Mouse (Mus musculus) lung, embryonic 14.5 days (tissue): Measurements from ENCODE around the gene Actr1b. TPM values are rescaled to one million over a fixed set of nuclear protein-coding genes. Genes with fewer than 3 reads are reported as not detected.

ENCODE experiments used
- ATAC-seq: fragments of 200-750 bp; cut with Nextera tagmentation; 2 replicates; pipeline ENCODE4 v1.8.0; 2017; ENCODE audit warnings: mild to moderate bottlenecking, moderate TSS enrichment, moderate library complexity; ENCODE audit not compliant: insufficient read depth
- DNase-seq: peaks from one replicate; pipeline ENCODE4 v3.0.0-alpha.2; 2015
- H3K27ac ChIP-seq: fragments of 300-500 bp; sonication (generic); 2 replicates; pipeline ENCODE4 v1.5.1; 2014; ENCODE audit warnings: low read depth, mild to moderate bottlenecking, moderate library complexity
- H3K27me3 ChIP-seq: fragments of 300-500 bp; sonication (generic); 2 replicates; pipeline ENCODE4 v1.6.1; 2014; ENCODE audit warnings: low read length, control low read depth; ENCODE audit not compliant: insufficient read depth
- H3K36me3 ChIP-seq: fragments of 300-500 bp; sonication (generic); 2 replicates; pipeline ENCODE4 v1.6.1; 2014; ENCODE audit warnings: control low read depth; ENCODE audit not compliant: insufficient read depth
- H3K4me1 ChIP-seq: fragments of 300-500 bp; sonication (generic); 2 replicates; pipeline ENCODE4 v1.6.1; 2014; ENCODE audit warnings: antibody characterized with exemption, control low read depth; ENCODE audit not compliant: insufficient read depth
- H3K4me2 ChIP-seq: fragments of 300-500 bp; sonication (generic); 2 replicates; pipeline ENCODE4 v1.6.1; 2014; ENCODE audit warnings: mild to moderate bottlenecking
- H3K4me3 ChIP-seq: fragments of 300-500 bp; sonication (generic); 2 replicates; pipeline ENCODE4 v1.5.1; 2014; ENCODE audit warnings: low read depth, low read length
- H3K9ac ChIP-seq: fragments of 300-500 bp; sonication (generic); 2 replicates; pipeline ENCODE4 v1.6.1; 2014
- H3K9me3 ChIP-seq: fragments of 300-500 bp; sonication (generic); 2 replicates; pipeline ENCODE4 v1.6.1; 2016; ENCODE audit warnings: low read depth, low read length, control low read depth
- CTCF ChIP-seq: IDR thresholded peaks from 2 replicates; pipeline ENCODE4 v1.5.1; 2016; ENCODE audit warnings: antibody characterized with exemption, low read depth
- WGBS: fragments of 180-500 bp; shearing (Covaris S2); extraction: QIAGEN DNeasy Blood & Tissue Kit; methylation state at CpG from one replicate; pipeline ENCODE4 v1.1.7; 2014; 5-methylcytosine and 5-hydroxymethylcytosine counted together
- polyA plus RNA-seq: library from polyadenylated mRNA; unstranded; fragments of >200 nt; fragmentation: Nextera tagmentation; extraction: Ambion mirVana; gene quantifications from 2 replicates; pipeline ENCODE4 v1.2.1, GENCODE M21; 2014

Actr1b gene
- polyA plus RNA-seq, 1 experiment from 2014 or later, result 98.7 TPM

GRCm38 (mm10) chr1:36723146-36724056 lies 9.2 kb upstream of the Actr1b start:
- Histone ChIP-seq H3K36me3 (no peaks in the 10 kb centered on the region), H3K9me3 (no peaks in the 10 kb centered on the region), H3K4me1 (no peaks in the 10 kb centered on the region), H3K27me3 (no peaks in the 10 kb centered on the region), H3K4me2 (no peak overlapping the region), H3K27ac (no peak overlapping the region), H3K9ac (no peak overlapping the region), H3K4me3 (no peak overlapping the region)
- ATAC-seq (peak; percentile 77), DNase-seq (peak; percentile 53)
- WGBS, result 53% methylated on average over 16 of the region's 16 CpGs
- TF ChIP-seq CTCF, result no peak

- H3K4me2 ChIP-seq, result no peak overlapping the region
- 74% methylated on average over 1 of the region's 1 CpGs for WGBS
- H3K4me3 ChIP-seq, result no peak overlapping the region
- H3K9ac ChIP-seq, result no peak overlapping the region
- H3K9me3 ChIP-seq, result no peaks in the 10 kb centered on the region
- no peaks in the 10 kb centered on the region for H3K27me3 ChIP-seq
- DNase-seq, result no peak
- TF ChIP-seq CTCF, result no peak
- no peak overlapping the region for H3K27ac ChIP-seq
- ATAC-seq, result no peak
- H3K36me3 ChIP-seq, result no peaks in the 10 kb centered on the region
- H3K4me1 ChIP-seq, result no peaks in the 10 kb centered on the region
Observed at GRCm38 (mm10) chr1:36718786-36719185, 4.6 kb upstream of the Actr1b start.

- DNase-seq (no peak), ATAC-seq (no peak)
- peaks cover 16% of the 10 kb centered on the region for H3K36me3 ChIP-seq
- H3K27ac ChIP-seq, result no peak overlapping the region
- no peak overlapping the region for H3K4me2 ChIP-seq
- no peaks in the 10 kb centered on the region for H3K27me3 ChIP-seq
- no peak overlapping the region for H3K4me3 ChIP-seq
- H3K4me1 ChIP-seq, result peaks cover 10% of the 10 kb centered on the region
- no peak overlapping the region for H3K9ac ChIP-seq
- H3K9me3 ChIP-seq, result no peaks in the 10 kb centered on the region
- WGBS, result 94% methylated on average over 2 of the region's 2 CpGs
- TF ChIP-seq CTCF, result no peak
Observed at GRCm38 (mm10) chr1:36711104-36711503, 3.1 kb downstream of the Actr1b start.

- ATAC-seq (peak; percentile 97), DNase-seq (peak; percentile 99)
- under 1% methylated on average over 29 of the region's 29 CpGs for WGBS
- no peaks in the 10 kb centered on the region for H3K9me3 ChIP-seq
- peak within 1 kb of the TSS; percentile 85 for H3K9ac ChIP-seq
- H3K4me2 ChIP-seq, result peak within 1 kb of the TSS; percentile 92
- peak within 1 kb of the TSS; percentile 85 for H3K27ac ChIP-seq
- no peaks in the 10 kb centered on the region for H3K27me3 ChIP-seq
- peaks cover 28% of the 10 kb centered on the region for H3K36me3 ChIP-seq
- H3K4me1 ChIP-seq, result peaks cover 10% of the 10 kb centered on the region
- no peak for TF ChIP-seq CTCF
- peak within 1 kb of the TSS; percentile 98 for H3K4me3 ChIP-seq
Observed at GRCm38 (mm10) chr1:36709854-36710280, 4.4 kb downstream of the Actr1b start, which contains the start of gene 4933424G06Rik. Gene 4933424G06Rik, plus strand, starts transcription at chr1:36710149.

GRCm38 (mm10) chr1:36709055-36709853 lies 5.0 kb downstream of the Actr1b start:
- Histone ChIP-seq H3K27ac (peak overlapping the region; percentile 85), H3K4me3 (peak overlapping the region; percentile 98), H3K4me2 (peak overlapping the region; percentile 92), H3K27me3 (no peaks in the 10 kb centered on the region), H3K9me3 (no peaks in the 10 kb centered on the region), H3K4me1 (peaks cover 10% of the 10 kb centered on the region), H3K36me3 (peaks cover 34% of the 10 kb centered on the region), H3K9ac (peak overlapping the region; percentile 85)
- ATAC-seq (peak; percentile 82), DNase-seq (peak; percentile 70)
- TF ChIP-seq CTCF, result peak; percentile 61
- WGBS, result under 1% methylated on average over 33 of the region's 33 CpGs

- WGBS, result 78% methylated on average over 1 of the region's 1 CpGs
- peak overlapping the region; percentile 98 for H3K4me3 ChIP-seq
- H3K9me3 ChIP-seq, result no peaks in the 10 kb centered on the region
- H3K27ac ChIP-seq, result no peak overlapping the region
- H3K9ac ChIP-seq, result peak overlapping the region; percentile 85
- H3K27me3 ChIP-seq, result no peaks in the 10 kb centered on the region
- ATAC-seq (no peak), DNase-seq (no peak)
- peak overlapping the region; percentile 92 for H3K4me2 ChIP-seq
- H3K4me1 ChIP-seq, result peaks cover 10% of the 10 kb centered on the region
- TF ChIP-seq CTCF, result no peak
- peaks cover 40% of the 10 kb centered on the region for H3K36me3 ChIP-seq
Observed at GRCm38 (mm10) chr1:36708626-36709025, 5.6 kb downstream of the Actr1b start.
